Mouse (Mus musculus) frontal cortex, postnatal 14 days (tissue): ENCODE results near the gene Mrps21.
A peak's percentile ranks its signal among the peaks of the same experiment; 100 is the strongest.
"Not testable (repeated sequence)": the region's sequence is repeated elsewhere in the genome, so short reads cannot be mapped to it uniquely, and the experiment has no call there.

Experiments used
- DNase-seq, 2 experiments: peaks; one replicate each; pipeline ENCODE4 v3.0.0; 2022; ENCODE audit warnings: low spot score in 2 of 2

Gene Mrps21

GRCm38 (mm10) chr3:95892066-95893052 lies 21.0 kb upstream of the Mrps21 start:
- no peak for DNase-seq

GRCm38 (mm10) chr3:95891211-95892065 lies 20.1 kb upstream of the Mrps21 start, which contains the start of gene BC028528:
TSS of gene BC028528 (minus strand) at chr3:95892005.
- DNase-seq: no peak

GRCm38 (mm10) chr3:95889664-95890063 lies 18.3 kb upstream of the Mrps21 start:
- no peak for DNase-seq

- no peak for DNase-seq
Measured at GRCm38 (mm10) chr3:95887596-95887995, 16.3 kb upstream of the Mrps21 start.

- DNase-seq: no peak
Measured at GRCm38 (mm10) chr3:95884400-95884799, 13.1 kb upstream of the Mrps21 start.

- DNase-seq: peak; percentile 54 to 69
Measured at GRCm38 (mm10) chr3:95882816-95883425, 11.6 kb upstream of the Mrps21 start.

GRCm38 (mm10) chr3:95881979-95882815 lies 10.9 kb upstream of the Mrps21 start, which contains the start of gene Ciart:
TSS of gene Ciart (minus strand) at chr3:95882251.
- peak; percentile 95 to 97 for DNase-seq

GRCm38 (mm10) chr3:95879063-95879462 lies 7.7 kb upstream of the Mrps21 start:
- no peak for DNase-seq

- no peak for DNase-seq
Measured at GRCm38 (mm10) chr3:95872048-95872447, 729 bp upstream of the Mrps21 start.

- DNase-seq: no peak
Measured at GRCm38 (mm10) chr3:95870976-95871375, 343 bp downstream of the Mrps21 start.

- no peak for DNase-seq
Measured at GRCm38 (mm10) chr3:95867408-95867807, 3.9 kb downstream of the Mrps21 start.

- no peak for DNase-seq
Measured at GRCm38 (mm10) chr3:95866071-95866470, 5.2 kb downstream of the Mrps21 start.

- DNase-seq: no peak
Measured at GRCm38 (mm10) chr3:95865571-95865970, 5.7 kb downstream of the Mrps21 start.

GRCm38 (mm10) chr3:95865050-95865449 lies 6.3 kb downstream of the Mrps21 start:
- DNase-seq: peak; percentile 52 to 65

GRCm38 (mm10) chr3:95863578-95863977 lies 7.7 kb downstream of the Mrps21 start:
- DNase-seq: no peak

- DNase-seq: peak in 1 of 2 experiments; percentile 37
Measured at GRCm38 (mm10) chr3:95861796-95862195, 9.5 kb downstream of the Mrps21 start.

- no peak for DNase-seq
Measured at GRCm38 (mm10) chr3:95861216-95861615, 10.1 kb downstream of the Mrps21 start.

GRCm38 (mm10) chr3:95860323-95860722 lies 11.0 kb downstream of the Mrps21 start:
- no peak for DNase-seq

GRCm38 (mm10) chr3:95858278-95858677 lies 13.0 kb downstream of the Mrps21 start:
- DNase-seq: not testable (repeated sequence)

GRCm38 (mm10) chr3:95857050-95857449 lies 14.3 kb downstream of the Mrps21 start:
- DNase-seq: not testable (repeated sequence)

GRCm38 (mm10) chr3:95856115-95856514 lies 15.2 kb downstream of the Mrps21 start:
- no peak for DNase-seq
